Mouse (Mus musculus): ENCODE data around the gene Olfr984.

Olfr984 gene

GRCm38 (mm10) chr9:40114106-40114505, at the start of gene Olfr984:
TSS of gene Olfr984 (minus strand) at chr9:40114206.
- no peak for DNase-seq (ENCODE audit: low spot score)

GRCm38 (mm10) chr9:40155118-40155644, 41.2 kb upstream of the Olfr984 start:
- DNase-seq (ENCODE audit: low spot score): no peak

GRCm38 (mm10) chr9:40141544-40141943, 27.5 kb upstream of the Olfr984 start:
- no peak for DNase-seq (ENCODE audit: low spot score)

GRCm38 (mm10) chr9:40139484-40139883, 25.5 kb upstream of the Olfr984 start:
- DNase-seq (ENCODE audit: low spot score): no peak

GRCm38 (mm10) chr9:40136987-40137688, 23.1 kb upstream of the Olfr984 start:
- no peak for DNase-seq (ENCODE audit: low spot score)

- DNase-seq (ENCODE audit: low spot score): no peak
These were observed 16.6 kb upstream of the Olfr984 start for GRCm38 (mm10) chr9:40130556-40130955.

- DNase-seq (ENCODE audit: low spot score): no peak
These were observed 16.1 kb upstream of the Olfr984 start, which contains the start of gene Olfr985 for GRCm38 (mm10) chr9:40130084-40130483. TSS of gene Olfr985 (minus strand) at chr9:40130184.

- no peak for DNase-seq (ENCODE audit: low spot score)
These were observed 3.3 kb upstream of the Olfr984 start for GRCm38 (mm10) chr9:40117287-40117659.

- no peak for DNase-seq (ENCODE audit: low spot score)
These were observed 2.8 kb upstream of the Olfr984 start for GRCm38 (mm10) chr9:40116645-40117286.

GRCm38 (mm10) chr9:40094769-40095168, 19.2 kb downstream of the Olfr984 start:
- no peak for DNase-seq (ENCODE audit: low spot score)

GRCm38 (mm10) chr9:40093495-40093894, 20.5 kb downstream of the Olfr984 start, which contains the start of gene Olfr983:
TSS of gene Olfr983 (minus strand) at chr9:40093595.
- no peak for DNase-seq (ENCODE audit: low spot score)

GRCm38 (mm10) chr9:40073529-40073928, 40.5 kb downstream of the Olfr984 start, which contains the start of gene Olfr982:
TSS of gene Olfr982 (plus strand) at chr9:40073829.
- DNase-seq (ENCODE audit: low spot score): no peak

- no peak for DNase-seq (ENCODE audit: low spot score)
These were observed 63.9 kb downstream of the Olfr984 start for GRCm38 (mm10) chr9:40050138-40050537.
